Comparison of ENCODE assay signal across 10 mouse cellular contexts in genomic region chr1:151515733-151516132, GRCm38 (mm10).
"Had no signal": no experiment of that assay in that cellular context is flagged by ENCODE, and none has a peak within 500 bp of the region (broad histone marks: within the 10 kb centered on the region; RNA-seq: fewer than 3 reads in every experiment).

No protein-coding gene starts in this region.

- H3K4me3 ChIP-seq: limb, embryonic 15.5 days; liver, embryonic 12.5 days; midbrain, embryonic 13.5 days; stomach, embryonic 15.5 days had no signal

- H3K4me2 ChIP-seq: limb, embryonic 15.5 days; liver, embryonic 12.5 days; lung, embryonic 14.5 days; midbrain, embryonic 13.5 days; stomach, embryonic 15.5 days had no signal

- H3K27me3 ChIP-seq: limb, embryonic 15.5 days; liver, embryonic 12.5 days; midbrain, embryonic 13.5 days; stomach, embryonic 15.5 days had no signal

- H3K9ac ChIP-seq: limb, embryonic 15.5 days; liver, embryonic 12.5 days; lung, embryonic 14.5 days; midbrain, embryonic 13.5 days; stomach, embryonic 15.5 days had no signal

- DNase-seq: kidney, postnatal 25 days; layer of hippocampus, postnatal 36 days; lung, embryonic 14.5 days; lung, postnatal 14 days; right cerebral cortex, postnatal 14 days; thymus, postnatal 36 days had no signal

- ATAC-seq: liver, embryonic 12.5 days; midbrain, embryonic 13.5 days had no signal

- H3K4me1 ChIP-seq: limb, embryonic 15.5 days; midbrain, embryonic 13.5 days; stomach, embryonic 15.5 days had no signal

- H3K27ac ChIP-seq: limb, embryonic 15.5 days; liver, embryonic 12.5 days; midbrain, embryonic 13.5 days; stomach, embryonic 15.5 days had no signal

- H3K36me3 ChIP-seq: limb, embryonic 15.5 days; liver, embryonic 12.5 days; midbrain, embryonic 13.5 days; stomach, embryonic 15.5 days had no signal

- H3K9me3 ChIP-seq: limb, embryonic 15.5 days; liver, embryonic 12.5 days; midbrain, embryonic 13.5 days; stomach, embryonic 15.5 days had no signal
